Mouse (Mus musculus): ENCODE data around the gene Efna2.

DNA sequence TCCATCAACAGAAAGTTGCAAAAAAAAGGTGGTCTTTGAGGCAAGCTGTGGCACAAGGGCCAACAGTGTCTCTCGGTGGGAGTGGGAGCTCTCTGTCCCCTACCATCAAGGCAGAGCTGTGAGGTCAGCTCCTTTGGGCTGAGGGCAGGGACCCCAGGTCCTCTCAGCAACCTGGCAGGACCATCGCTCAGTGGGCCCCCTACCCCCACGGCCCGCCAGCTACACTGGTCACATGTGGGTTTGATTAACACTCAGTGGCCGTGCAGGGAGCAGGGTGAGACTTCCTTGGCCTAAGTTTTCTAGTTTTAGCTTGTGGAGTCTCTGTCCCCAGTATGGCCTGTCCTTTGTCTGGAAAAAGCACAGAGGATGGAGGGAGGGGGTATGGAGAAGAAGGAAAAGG, 1.5 kb downstream of the Efna2 start:
- TF ChIP-seq POLR2A (IDR thresholded peaks at IDR 0.05; ENCODE audit: low read depth, low read length) (no peak), CTCF (IDR thresholded peaks at IDR 0.05; ENCODE audit: extremely low read depth, insufficient read depth, insufficient read length, insufficient replicate concordance) (no peak)

All from spleen, adult 2 months (tissue).